Mouse (Mus musculus): ENCODE results near the gene Scn1a. TPM values are rescaled to one million over a fixed set of nuclear protein-coding genes. Genes with fewer than 3 reads are reported as not detected.

The Scn1a gene
- polyA plus RNA-seq (2014; fragmentation: Nextera tagmentation; extraction: Ambion mirVana), result 0.10 and 0.18 TPM in 2 replicates

DNA sequence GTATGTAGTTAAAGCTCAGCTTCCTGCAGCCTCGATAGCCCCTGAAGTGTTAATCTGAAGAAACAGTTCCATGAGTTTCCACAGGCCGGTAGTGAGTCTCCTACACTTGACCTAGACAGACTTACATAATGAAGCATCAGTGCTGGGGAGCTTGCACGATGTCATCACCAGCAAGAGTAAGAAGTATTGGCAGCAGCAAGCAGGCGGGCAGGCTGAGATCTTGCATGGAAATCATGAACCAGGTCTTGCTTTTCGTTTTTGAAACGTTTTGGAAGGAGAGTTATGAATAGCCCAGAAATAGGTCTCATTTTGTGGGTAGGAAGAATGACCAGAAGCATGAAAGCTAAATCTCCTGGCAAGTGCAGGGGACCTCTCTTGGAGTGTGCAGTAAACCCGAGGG, at the start of gene Scn1a:
Gene Scn1a, minus strand, starts transcription at position 130 of the 400 bp plus-strand sequence.
- Histone ChIP-seq H3K9me3 (replicated peaks; ENCODE audit: control insufficient read depth, low read length) (no peaks in the 10 kb centered on the region), H3K4me2 (peak within 1 kb of the TSS; percentile 61), H3K27me3 (ENCODE audit: control insufficient read depth, insufficient read depth, low read length) (no peaks in the 10 kb centered on the region), H3K4me3 (ENCODE audit: low read depth, low read length) (peak within 1 kb of the TSS; percentile 30), H3K4me1 (ENCODE audit: control insufficient read depth, insufficient read depth, low read length) (peaks cover 4% of the 10 kb centered on the region; the same call in 1 of the 2 replicates), H3K27ac (ENCODE audit: low read depth, low read length) (no peak within 1 kb of the TSS), H3K36me3 (ENCODE audit: control insufficient read depth, insufficient read depth, low read length) (no peaks in the 10 kb centered on the region), H3K9ac (ENCODE audit: low read depth, low read length) (peak within 1 kb of the TSS; percentile 17; the same call in 1 of the 2 replicates)
- no peak for ATAC-seq (replicated peaks; ENCODE audit: insufficient number of reproducible peaks, low FRiP score, low TSS enrichment)
- 11% methylated on average over 7 of the region's 7 CpGs for WGBS (ENCODE audit: insufficient replicate concordance)

DNA sequence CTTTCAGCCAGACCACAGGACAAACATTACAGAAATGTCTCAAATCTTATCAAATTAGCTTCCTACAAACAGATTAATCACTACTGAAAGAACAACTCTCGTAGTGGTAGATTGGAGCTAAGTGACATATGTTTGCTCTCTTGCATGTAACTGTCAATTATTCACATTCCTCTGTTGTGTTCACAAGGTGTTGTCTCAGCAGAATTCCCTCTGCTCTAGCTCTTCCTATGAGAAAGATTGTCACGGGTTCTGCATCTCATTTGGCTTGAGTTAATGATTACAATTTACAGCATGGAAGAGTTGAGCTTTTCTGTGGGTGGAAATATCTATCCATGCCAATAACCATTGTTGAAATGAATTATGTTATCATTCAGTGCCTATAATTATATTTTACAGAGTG, 37.8 kb upstream of the Scn1a start:
- no peaks in the 10 kb centered on the region for H3K27me3 ChIP-seq (ENCODE audit: control insufficient read depth, insufficient read depth, low read length)
- H3K9ac ChIP-seq (ENCODE audit: low read depth, low read length), result no peak overlapping the region
- H3K4me2 ChIP-seq, result no peak overlapping the region
- no peak overlapping the region for H3K4me3 ChIP-seq (ENCODE audit: low read depth, low read length)
- no peak for ATAC-seq (replicated peaks; ENCODE audit: insufficient number of reproducible peaks, low FRiP score, low TSS enrichment)
- no peaks in the 10 kb centered on the region for H3K9me3 ChIP-seq (replicated peaks; ENCODE audit: control insufficient read depth, low read length)
- H3K4me1 ChIP-seq (ENCODE audit: control insufficient read depth, insufficient read depth, low read length), result no peaks in the 10 kb centered on the region
- H3K27ac ChIP-seq (ENCODE audit: low read depth, low read length), result no peak overlapping the region
- H3K36me3 ChIP-seq (ENCODE audit: control insufficient read depth, insufficient read depth, low read length), result no peaks in the 10 kb centered on the region
- 50% methylated on average over 2 of the region's 2 CpGs for WGBS (ENCODE audit: insufficient replicate concordance)

- H3K9me3 ChIP-seq (replicated peaks; ENCODE audit: control insufficient read depth, low read length), result no peaks in the 10 kb centered on the region
- no peak overlapping the region for H3K9ac ChIP-seq (ENCODE audit: low read depth, low read length)
- no peaks in the 10 kb centered on the region for H3K27me3 ChIP-seq (ENCODE audit: control insufficient read depth, insufficient read depth, low read length)
- no peaks in the 10 kb centered on the region for H3K36me3 ChIP-seq (ENCODE audit: control insufficient read depth, insufficient read depth, low read length)
- H3K4me2 ChIP-seq, result no peak overlapping the region
- H3K4me1 ChIP-seq (ENCODE audit: control insufficient read depth, insufficient read depth, low read length), result no peaks in the 10 kb centered on the region
- no peak for ATAC-seq (replicated peaks; ENCODE audit: insufficient number of reproducible peaks, low FRiP score, low TSS enrichment)
- no peak overlapping the region for H3K4me3 ChIP-seq (ENCODE audit: low read depth, low read length)
- H3K27ac ChIP-seq (ENCODE audit: low read depth, low read length), result no peak overlapping the region
- 46% methylated on average over 3 of the region's 3 CpGs for WGBS (ENCODE audit: insufficient replicate concordance)
These were observed 32.7 kb upstream of the Scn1a start for GRCm38 (mm10) chr2:66473181-66473822.

GRCm38 (mm10) chr2:66465484-66465883, 24.8 kb upstream of the Scn1a start:
- H3K36me3 ChIP-seq (ENCODE audit: control insufficient read depth, insufficient read depth, low read length), result no peaks in the 10 kb centered on the region
- no peak overlapping the region for H3K4me3 ChIP-seq (ENCODE audit: low read depth, low read length)
- H3K9ac ChIP-seq (ENCODE audit: low read depth, low read length), result no peak overlapping the region
- H3K27ac ChIP-seq (ENCODE audit: low read depth, low read length), result no peak overlapping the region
- H3K9me3 ChIP-seq (replicated peaks; ENCODE audit: control insufficient read depth, low read length), result no peaks in the 10 kb centered on the region
- no peak for ATAC-seq (replicated peaks; ENCODE audit: insufficient number of reproducible peaks, low FRiP score, low TSS enrichment)
- H3K4me2 ChIP-seq, result no peak overlapping the region
- H3K27me3 ChIP-seq (ENCODE audit: control insufficient read depth, insufficient read depth, low read length), result no peaks in the 10 kb centered on the region
- WGBS (ENCODE audit: insufficient replicate concordance), result 82% methylated on average over 3 of the region's 3 CpGs
- H3K4me1 ChIP-seq (ENCODE audit: control insufficient read depth, insufficient read depth, low read length), result no peaks in the 10 kb centered on the region

GRCm38 (mm10) chr2:66464874-66465458, 24.3 kb upstream of the Scn1a start:
- Histone ChIP-seq H3K36me3 (ENCODE audit: control insufficient read depth, insufficient read depth, low read length) (no peaks in the 10 kb centered on the region), H3K4me3 (ENCODE audit: low read depth, low read length) (no peak overlapping the region), H3K27ac (ENCODE audit: low read depth, low read length) (no peak overlapping the region), H3K9me3 (replicated peaks; ENCODE audit: control insufficient read depth, low read length) (no peaks in the 10 kb centered on the region), H3K4me2 (no peak overlapping the region), H3K4me1 (ENCODE audit: control insufficient read depth, insufficient read depth, low read length) (no peaks in the 10 kb centered on the region), H3K27me3 (ENCODE audit: control insufficient read depth, insufficient read depth, low read length) (no peaks in the 10 kb centered on the region), H3K9ac (ENCODE audit: low read depth, low read length) (no peak overlapping the region)
- WGBS (ENCODE audit: insufficient replicate concordance), result 81% methylated on average over 2 of the region's 2 CpGs
- no peak for ATAC-seq (replicated peaks; ENCODE audit: insufficient number of reproducible peaks, low FRiP score, low TSS enrichment)

DNA sequence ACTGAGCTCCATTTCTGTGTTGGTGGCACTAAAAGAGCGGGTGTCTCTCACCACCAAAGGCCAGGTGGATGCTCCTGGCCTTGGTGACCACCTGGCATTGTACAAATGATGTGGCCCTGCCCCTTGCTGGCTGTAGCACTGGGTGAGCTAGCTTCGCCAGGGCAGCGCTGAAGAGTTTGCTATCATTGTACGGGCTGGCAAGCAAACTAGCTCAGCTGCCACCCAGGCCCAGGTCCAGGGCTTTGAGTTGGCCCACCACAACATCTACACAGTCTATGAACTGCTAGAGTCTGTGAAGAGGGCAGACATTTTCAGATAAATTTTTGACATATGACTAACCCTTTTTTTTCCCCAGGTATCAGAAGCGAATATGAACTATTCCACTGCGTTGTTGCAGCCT, 23.3 kb upstream of the Scn1a start:
- no peaks in the 10 kb centered on the region for H3K36me3 ChIP-seq (ENCODE audit: control insufficient read depth, insufficient read depth, low read length)
- H3K4me3 ChIP-seq (ENCODE audit: low read depth, low read length), result no peak overlapping the region
- ATAC-seq (replicated peaks; ENCODE audit: insufficient number of reproducible peaks, low FRiP score, low TSS enrichment), result no peak
- 84% methylated on average over 6 of the region's 6 CpGs for WGBS (ENCODE audit: insufficient replicate concordance)
- H3K4me2 ChIP-seq, result no peak overlapping the region
- no peaks in the 10 kb centered on the region for H3K27me3 ChIP-seq (ENCODE audit: control insufficient read depth, insufficient read depth, low read length)
- H3K27ac ChIP-seq (ENCODE audit: low read depth, low read length), result no peak overlapping the region
- H3K9me3 ChIP-seq (replicated peaks; ENCODE audit: control insufficient read depth, low read length), result no peaks in the 10 kb centered on the region
- H3K9ac ChIP-seq (ENCODE audit: low read depth, low read length), result no peak overlapping the region
- H3K4me1 ChIP-seq (ENCODE audit: control insufficient read depth, insufficient read depth, low read length), result no peaks in the 10 kb centered on the region

GRCm38 (mm10) chr2:66462458-66462857, 21.8 kb upstream of the Scn1a start:
- 92% methylated on average over 1 of the region's 1 CpGs for WGBS (ENCODE audit: insufficient replicate concordance)
- ATAC-seq (replicated peaks; ENCODE audit: insufficient number of reproducible peaks, low FRiP score, low TSS enrichment), result no peak

DNA sequence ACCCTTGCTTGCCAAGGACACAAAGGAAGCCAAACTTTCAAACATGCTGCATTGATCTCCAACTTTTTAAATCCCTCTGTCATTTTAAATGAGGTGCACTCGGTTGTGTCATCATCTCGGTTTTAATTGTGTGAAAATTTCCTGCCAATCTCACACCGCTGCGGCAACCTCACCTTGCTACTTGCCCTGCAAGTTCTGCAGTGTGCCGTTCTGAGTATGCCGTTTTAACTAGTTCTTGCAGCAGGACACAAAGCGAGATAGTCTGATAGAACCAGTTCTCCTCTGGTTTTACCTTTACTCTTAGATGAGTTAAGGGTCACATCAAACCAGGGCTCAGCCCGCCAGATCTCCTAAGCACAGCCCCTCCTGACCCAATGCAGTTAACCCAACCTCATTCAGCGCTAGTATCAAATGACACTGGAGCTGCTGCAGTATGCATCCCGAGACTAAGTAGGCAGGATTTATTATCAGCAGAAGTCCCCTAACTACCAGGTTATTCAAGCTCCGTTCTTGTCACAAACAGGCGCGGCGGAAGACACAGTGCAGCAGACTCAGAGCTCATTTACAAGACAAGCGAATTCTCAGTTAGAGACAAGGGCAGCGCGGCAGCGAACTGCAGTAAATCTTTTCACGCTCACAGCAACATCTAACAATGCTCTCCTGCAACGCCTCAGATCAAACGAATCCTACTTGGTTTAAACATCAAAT, 722 bp downstream of the Scn1a start:
- Histone ChIP-seq H3K4me1 (ENCODE audit: control insufficient read depth, insufficient read depth, low read length) (peaks cover 4% of the 10 kb centered on the region; the same call in 1 of the 2 replicates), H3K27ac (ENCODE audit: low read depth, low read length) (no peak overlapping the region), H3K4me2 (peak overlapping the region; percentile 61), H3K9me3 (replicated peaks; ENCODE audit: control insufficient read depth, low read length) (no peaks in the 10 kb centered on the region), H3K27me3 (ENCODE audit: control insufficient read depth, insufficient read depth, low read length) (no peaks in the 10 kb centered on the region), H3K4me3 (ENCODE audit: low read depth, low read length) (peak overlapping the region; percentile 30), H3K9ac (ENCODE audit: low read depth, low read length) (peak overlapping the region; percentile 17; the same call in 1 of the 2 replicates), H3K36me3 (ENCODE audit: control insufficient read depth, insufficient read depth, low read length) (no peaks in the 10 kb centered on the region)
- no peak for ATAC-seq (replicated peaks; ENCODE audit: insufficient number of reproducible peaks, low FRiP score, low TSS enrichment)
- 11% methylated on average over 21 of the region's 21 CpGs for WGBS (ENCODE audit: insufficient replicate concordance)

More at GRCm38 (mm10) chr2:66462458-66462857, 21.8 kb upstream of the Scn1a start:
- no peak overlapping the region for H3K4me3 ChIP-seq (ENCODE audit: low read depth, low read length)
- H3K9me3 ChIP-seq (replicated peaks; ENCODE audit: control insufficient read depth, low read length), result no peaks in the 10 kb centered on the region
- no peak overlapping the region for H3K9ac ChIP-seq (ENCODE audit: low read depth, low read length)
- no peaks in the 10 kb centered on the region for H3K27me3 ChIP-seq (ENCODE audit: control insufficient read depth, insufficient read depth, low read length)
- no peaks in the 10 kb centered on the region for H3K4me1 ChIP-seq (ENCODE audit: control insufficient read depth, insufficient read depth, low read length)
- H3K4me2 ChIP-seq, result no peak overlapping the region
- H3K36me3 ChIP-seq (ENCODE audit: control insufficient read depth, insufficient read depth, low read length), result no peaks in the 10 kb centered on the region
- no peak overlapping the region for H3K27ac ChIP-seq (ENCODE audit: low read depth, low read length)
